Mouse (Mus musculus) forebrain, embryonic 13.5 days (tissue): ENCODE data around the gene Vmn1r4. TPM values are rescaled to one million over a fixed set of nuclear protein-coding genes. Genes with fewer than 3 reads are reported as not detected.

Source experiments
- ATAC-seq: fragments of 200-750 bp; cut with Nextera tagmentation; 2 replicates; pipeline ENCODE4 v1.8.0; 2017
- H3K27ac ChIP-seq: fragments of 300-500 bp; sonication (generic); 2 replicates; pipeline ENCODE4 v1.5.1; 2015; ENCODE audit warnings: inconsistent platforms, mild to moderate bottlenecking, moderate library complexity
- H3K27me3 ChIP-seq: fragments of 300-500 bp; sonication (generic); 2 replicates; pipeline ENCODE4 v1.6.1; 2015; ENCODE audit warnings: mild to moderate bottlenecking, inconsistent platforms
- H3K36me3 ChIP-seq: fragments of 300-500 bp; sonication (generic); 2 replicates; pipeline ENCODE4 v1.6.1; 2015; ENCODE audit warnings: mild to moderate bottlenecking, inconsistent platforms; ENCODE audit not compliant: poor library complexity, severe bottlenecking
- H3K4me1 ChIP-seq: fragments of 300-500 bp; sonication (generic); 2 replicates; pipeline ENCODE4 v1.6.1; 2015; ENCODE audit warnings: inconsistent platforms
- H3K4me2 ChIP-seq: fragments of 300-500 bp; sonication (generic); 2 replicates; pipeline ENCODE4 v1.6.1; 2015; ENCODE audit warnings: inconsistent platforms, mild to moderate bottlenecking, moderate library complexity
- H3K4me3 ChIP-seq: fragments of 300-500 bp; sonication (generic); 2 replicates; pipeline ENCODE4 v1.5.1; 2015; ENCODE audit warnings: mild to moderate bottlenecking, inconsistent platforms
- H3K9ac ChIP-seq: fragments of 300-500 bp; sonication (generic); 2 replicates; pipeline ENCODE4 v1.6.1; 2015; ENCODE audit warnings: mild to moderate bottlenecking, inconsistent platforms
- H3K9me3 ChIP-seq: fragments of 300-500 bp; sonication (generic); replicated peaks from 2 replicates; pipeline ENCODE4 v1.6.1; 2016; ENCODE audit warnings: inconsistent platforms
- WGBS: fragments of 180-500 bp; shearing (Covaris S2); methylation state at CpG from one replicate; pipeline ENCODE4 v1.1.7; 2015; 5-methylcytosine and 5-hydroxymethylcytosine counted together
- polyA plus RNA-seq: library from polyadenylated mRNA; unstranded; fragments of >200 nt; fragmentation: Nextera tagmentation; extraction: Ambion mirVana; gene quantifications from 2 replicates; pipeline ENCODE4 v1.2.1, GENCODE M21; 2015

Gene Vmn1r4
- polyA plus RNA-seq, 1 experiment from 2014 or later = 0.59 TPM

DNA sequence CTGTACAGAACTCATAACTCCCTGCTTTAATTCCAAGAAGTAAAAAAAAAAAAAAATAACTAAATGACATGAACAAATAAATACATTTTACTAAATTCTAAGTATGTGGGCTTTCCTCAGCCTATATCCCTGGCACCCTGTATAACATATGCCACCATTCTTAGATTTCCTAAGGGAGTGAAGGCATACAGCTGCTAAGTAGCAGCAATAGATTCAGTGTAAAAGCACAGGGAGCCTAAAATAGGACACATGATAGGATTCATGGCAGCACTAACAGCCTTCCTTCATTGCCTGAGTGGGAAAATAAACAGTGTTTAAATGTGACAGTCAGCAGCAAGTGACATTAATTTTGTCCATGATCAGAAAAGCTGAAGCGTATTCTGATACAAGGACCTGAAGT lies 19.5 kb upstream of the Vmn1r4 start:
- no peak overlapping the region for H3K4me3 ChIP-seq
- H3K27me3 ChIP-seq = no peaks in the 10 kb centered on the region
- H3K36me3 ChIP-seq = no peaks in the 10 kb centered on the region
- H3K4me1 ChIP-seq = peaks cover 20% of the 10 kb centered on the region
- H3K9ac ChIP-seq = no peak overlapping the region
- 72% methylated on average over 1 of the region's 1 CpGs for WGBS
- no peak overlapping the region for H3K4me2 ChIP-seq
- no peak overlapping the region for H3K27ac ChIP-seq
- no peaks in the 10 kb centered on the region for H3K9me3 ChIP-seq
- ATAC-seq = no peak

DNA sequence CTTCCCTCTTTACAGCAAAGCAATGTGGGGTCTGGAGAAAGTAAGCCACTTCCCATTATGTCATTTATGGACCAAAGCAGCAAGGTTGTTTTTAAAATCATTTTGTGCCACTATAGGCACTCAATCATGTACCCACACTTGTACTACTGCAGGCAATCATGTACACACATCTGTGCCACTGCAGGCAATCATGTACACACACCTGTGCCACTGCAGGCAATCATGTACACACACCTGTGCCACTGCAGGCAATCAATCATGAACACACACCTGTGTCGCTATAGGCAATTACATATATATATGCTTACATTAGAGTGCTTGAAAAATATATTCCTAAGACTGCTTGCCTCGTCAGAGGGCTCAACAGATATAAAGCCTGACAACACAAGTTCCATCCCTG lies 18.8 kb upstream of the Vmn1r4 start:
- Histone ChIP-seq H3K4me1 (peaks cover 20% of the 10 kb centered on the region), H3K4me3 (no peak overlapping the region), H3K27ac (no peak overlapping the region), H3K27me3 (no peaks in the 10 kb centered on the region), H3K36me3 (no peaks in the 10 kb centered on the region), H3K9me3 (no peaks in the 10 kb centered on the region), H3K4me2 (no peak overlapping the region), H3K9ac (no peak overlapping the region)
- no peak for ATAC-seq
- WGBS = 83% methylated on average over 2 of the region's 2 CpGs

GRCm38 (mm10) chr6:56905486-56905885 lies 18.3 kb upstream of the Vmn1r4 start:
- Histone ChIP-seq H3K4me2 (no peak overlapping the region), H3K4me3 (no peak overlapping the region), H3K9me3 (no peaks in the 10 kb centered on the region), H3K27me3 (no peaks in the 10 kb centered on the region), H3K9ac (no peak overlapping the region), H3K36me3 (no peaks in the 10 kb centered on the region), H3K4me1 (peaks cover 20% of the 10 kb centered on the region), H3K27ac (no peak overlapping the region)
- no peak for ATAC-seq
- whole genome bisulfite sequencing = 88% methylated on average over 5 of the region's 5 CpGs

- Histone ChIP-seq H3K27me3 (no peaks in the 10 kb centered on the region), H3K4me3 (no peak overlapping the region), H3K4me2 (no peak overlapping the region), H3K27ac (no peak overlapping the region), H3K4me1 (peaks cover 20% of the 10 kb centered on the region), H3K9me3 (no peaks in the 10 kb centered on the region), H3K36me3 (no peaks in the 10 kb centered on the region), H3K9ac (no peak overlapping the region)
- 86% methylated on average over 8 of the region's 8 CpGs for whole genome bisulfite sequencing
- no peak for ATAC-seq
These were observed 17.5 kb upstream of the Vmn1r4 start for GRCm38 (mm10) chr6:56906121-56906846.

- H3K36me3 ChIP-seq = no peaks in the 10 kb centered on the region
- H3K4me1 ChIP-seq = peaks cover 12% of the 10 kb centered on the region
- ATAC-seq = no peak
- no peak overlapping the region for H3K4me3 ChIP-seq
- 88% methylated on average over 3 of the region's 3 CpGs for WGBS
- no peak overlapping the region for H3K9ac ChIP-seq
- no peaks in the 10 kb centered on the region for H3K27me3 ChIP-seq
- H3K9me3 ChIP-seq = no peaks in the 10 kb centered on the region
- no peak overlapping the region for H3K4me2 ChIP-seq
- H3K27ac ChIP-seq = no peak overlapping the region
These were observed 15.8 kb upstream of the Vmn1r4 start for GRCm38 (mm10) chr6:56907973-56908372.

- Histone ChIP-seq H3K4me1 (peaks cover 9% of the 10 kb centered on the region), H3K9me3 (no peaks in the 10 kb centered on the region), H3K36me3 (no peaks in the 10 kb centered on the region), H3K9ac (no peak overlapping the region), H3K27ac (no peak overlapping the region), H3K27me3 (no peaks in the 10 kb centered on the region), H3K4me3 (no peak overlapping the region), H3K4me2 (no peak overlapping the region)
- no peak for ATAC-seq
- 93% methylated on average over 2 of the region's 2 CpGs for WGBS
These were observed 15.4 kb upstream of the Vmn1r4 start for GRCm38 (mm10) chr6:56908397-56908796.

GRCm38 (mm10) chr6:56908912-56909311 lies 14.9 kb upstream of the Vmn1r4 start:
- Histone ChIP-seq H3K36me3 (no peaks in the 10 kb centered on the region), H3K27me3 (no peaks in the 10 kb centered on the region), H3K9ac (no peak overlapping the region), H3K4me3 (no peak overlapping the region), H3K27ac (no peak overlapping the region), H3K4me2 (no peak overlapping the region), H3K4me1 (peaks cover 5% of the 10 kb centered on the region), H3K9me3 (no peaks in the 10 kb centered on the region)
- ATAC-seq = peak; percentile 50; the same call in 1 of the 2 replicates
- WGBS = 18% methylated on average over 4 of the region's 4 CpGs

GRCm38 (mm10) chr6:56910910-56911309 lies 12.9 kb upstream of the Vmn1r4 start:
- WGBS = 81% methylated on average over 2 of the region's 2 CpGs
- H3K27ac ChIP-seq = no peak overlapping the region
- H3K4me3 ChIP-seq = no peak overlapping the region
- H3K36me3 ChIP-seq = no peaks in the 10 kb centered on the region; the same call in 1 of the 2 replicates
- H3K27me3 ChIP-seq = no peaks in the 10 kb centered on the region
- no peak overlapping the region for H3K9ac ChIP-seq
- no peak for ATAC-seq
- H3K4me1 ChIP-seq = no peaks in the 10 kb centered on the region
- H3K4me2 ChIP-seq = no peak overlapping the region
- peaks cover 5% of the 10 kb centered on the region; the same call in 1 of the 2 replicates for H3K9me3 ChIP-seq

- Histone ChIP-seq H3K27me3 (no peaks in the 10 kb centered on the region), H3K4me3 (no peak overlapping the region), H3K4me2 (no peak overlapping the region), H3K4me1 (no peaks in the 10 kb centered on the region), H3K9me3 (peaks cover 5% of the 10 kb centered on the region; the same call in 1 of the 2 replicates), H3K27ac (no peak overlapping the region), H3K9ac (no peak overlapping the region), H3K36me3 (no peaks in the 10 kb centered on the region; the same call in 1 of the 2 replicates)
- WGBS = 93% methylated on average over 2 of the region's 2 CpGs
- ATAC-seq = no peak
These were observed 10.5 kb upstream of the Vmn1r4 start for GRCm38 (mm10) chr6:56913092-56913858.

DNA sequence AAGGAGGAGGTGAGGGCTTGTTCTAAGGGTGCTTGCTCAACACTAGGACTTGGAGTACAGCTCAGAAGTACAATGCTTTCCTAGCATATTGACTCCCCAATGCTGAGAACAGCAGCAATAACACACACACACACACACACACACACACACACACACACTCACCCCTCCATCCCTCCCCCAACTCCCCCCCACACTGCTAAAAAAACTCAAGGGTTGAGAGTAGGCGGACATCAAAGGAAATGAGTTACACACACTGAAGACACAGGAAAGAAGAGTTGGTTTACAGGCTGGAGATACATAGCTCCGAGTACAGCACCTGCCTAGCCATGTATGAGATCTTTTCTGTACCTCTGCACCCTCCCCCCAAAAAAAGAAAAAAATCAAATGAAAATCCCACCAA lies 7.5 kb upstream of the Vmn1r4 start:
- Histone ChIP-seq H3K27me3 (no peaks in the 10 kb centered on the region), H3K9me3 (peaks cover 5% of the 10 kb centered on the region; the same call in 1 of the 2 replicates), H3K36me3 (no peaks in the 10 kb centered on the region; the same call in 1 of the 2 replicates), H3K27ac (no peak overlapping the region), H3K4me3 (no peak overlapping the region), H3K9ac (no peak overlapping the region), H3K4me1 (no peaks in the 10 kb centered on the region), H3K4me2 (no peak overlapping the region)
- ATAC-seq = no peak
- WGBS = 91% methylated on average over 2 of the region's 2 CpGs

- Histone ChIP-seq H3K9ac (no peak overlapping the region), H3K4me1 (peaks cover 7% of the 10 kb centered on the region; the same call in 1 of the 2 replicates), H3K27ac (no peak overlapping the region), H3K36me3 (no peaks in the 10 kb centered on the region; the same call in 1 of the 2 replicates), H3K4me3 (no peak overlapping the region), H3K9me3 (peaks cover 5% of the 10 kb centered on the region; the same call in 1 of the 2 replicates), H3K4me2 (no peak overlapping the region), H3K27me3 (no peaks in the 10 kb centered on the region)
- no peak for ATAC-seq
- 85% methylated on average over 12 of the region's 12 CpGs for WGBS
These were observed 6.0 kb upstream of the Vmn1r4 start for GRCm38 (mm10) chr6:56917578-56918368.
